Mouse (Mus musculus) urinary bladder, postnatal 10 days (tissue): Measurements from ENCODE around the gene Zfp213.
A peak's percentile ranks its signal among the peaks of the same experiment; 100 is the strongest.

Experiments used
- DNase-seq: peaks from one replicate; pipeline ENCODE4 v3.0.0; 2022; ENCODE audit warnings: low spot score

Zfp213 gene

DNA sequence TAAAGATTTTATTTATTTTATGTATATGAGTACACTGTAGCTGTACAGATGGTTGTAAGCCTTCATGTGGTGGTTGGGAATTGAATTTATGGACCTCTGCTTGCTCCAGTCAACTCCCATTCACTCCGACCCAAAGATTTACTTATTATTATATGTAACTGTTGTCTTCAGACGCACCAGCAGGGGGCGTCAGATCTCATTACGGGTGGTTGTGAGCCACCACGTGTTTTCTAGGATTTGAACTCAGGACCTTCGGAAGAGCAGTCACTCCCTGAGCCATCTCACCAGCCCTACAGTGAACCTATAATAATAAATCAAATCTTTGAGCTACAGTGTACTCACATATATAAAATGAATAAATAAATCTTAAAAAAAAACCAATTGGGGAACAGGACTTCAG is 8.0 kb upstream of the Zfp213 start:
- DNase-seq = no peak

GRCm38 (mm10) chr17:23571084-23571483 is 7.0 kb upstream of the Zfp213 start:
- DNase-seq = no peak

DNA sequence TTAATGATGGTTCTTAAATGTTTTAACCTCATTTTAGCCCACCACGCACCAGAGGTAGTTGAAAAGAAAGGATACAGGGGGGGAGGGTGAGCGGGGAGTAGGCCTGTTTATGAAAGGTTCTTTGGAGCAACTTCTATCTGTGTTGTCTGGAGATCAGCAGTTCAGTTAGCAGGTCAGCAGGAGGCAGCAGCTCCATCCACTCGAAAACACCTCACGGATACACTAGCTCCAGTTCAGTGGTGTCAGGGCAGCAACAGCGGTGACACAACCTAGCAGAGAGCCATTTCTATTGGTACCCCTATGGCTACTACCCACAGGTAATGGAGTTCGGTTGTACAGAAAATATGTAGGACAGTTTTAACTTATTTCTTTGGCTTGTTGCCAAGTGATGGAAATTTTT is 6.0 kb upstream of the Zfp213 start:
- no peak for DNase-seq

DNA sequence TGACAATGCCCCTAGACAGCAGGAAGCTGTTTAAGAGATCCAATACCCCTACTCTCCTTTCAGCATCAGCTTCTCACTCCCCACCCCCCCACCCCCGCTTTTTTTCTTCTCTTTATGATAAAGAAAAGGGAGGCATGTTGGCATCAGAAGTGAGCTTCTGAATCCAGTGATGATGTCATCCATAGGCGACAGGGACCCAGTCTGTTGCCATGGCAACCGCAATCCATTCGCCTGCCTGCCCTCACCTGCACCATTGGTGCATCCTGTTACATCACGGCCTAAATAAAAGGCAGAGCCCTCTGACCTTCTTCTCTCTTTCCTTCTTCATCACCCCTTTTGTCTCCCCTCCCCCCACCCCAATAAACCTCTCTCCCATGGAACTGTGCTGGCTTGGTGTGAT is 4.3 kb upstream of the Zfp213 start:
- no peak for DNase-seq

GRCm38 (mm10) chr17:23566787-23567186 is 2.7 kb upstream of the Zfp213 start:
- DNase-seq = no peak

DNA sequence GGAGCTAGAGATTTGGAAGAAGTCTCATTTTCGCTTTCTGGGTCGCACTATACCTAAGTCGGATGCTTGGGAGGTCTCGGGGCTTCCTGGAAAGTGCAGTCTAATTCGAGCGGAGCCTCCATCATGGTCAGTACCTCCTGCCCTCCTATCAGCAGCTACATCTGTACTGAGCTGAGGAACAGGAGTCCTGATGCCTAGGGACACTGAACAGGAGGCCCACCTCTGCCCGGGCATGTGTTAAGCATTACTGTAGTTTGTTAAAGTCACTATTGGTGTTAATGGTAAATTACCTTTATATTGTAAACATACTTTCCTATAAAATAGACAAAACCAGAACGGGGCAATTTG is 304 bp upstream of the Zfp213 start:
- no peak for DNase-seq

DNA sequence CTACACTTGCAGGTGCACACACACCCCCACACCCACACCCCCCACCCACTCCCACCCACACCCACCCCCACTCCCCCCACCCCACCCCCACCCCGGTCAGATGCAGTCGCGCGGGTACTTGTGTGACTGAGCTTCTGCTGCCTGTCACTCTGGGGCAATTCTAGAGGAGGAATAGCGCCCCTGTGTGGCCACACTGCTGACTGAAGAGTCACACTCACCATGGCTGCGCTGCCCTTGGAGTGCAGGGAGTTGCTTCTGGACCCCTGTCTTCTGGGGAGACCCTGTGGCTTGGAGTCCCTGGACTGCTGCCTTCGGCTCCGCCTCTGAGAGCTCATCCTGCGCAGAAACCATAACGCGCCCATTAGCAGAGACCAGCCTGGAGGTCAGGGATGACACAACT is 4.3 kb downstream of the Zfp213 start:
- DNase-seq = no peak

DNA sequence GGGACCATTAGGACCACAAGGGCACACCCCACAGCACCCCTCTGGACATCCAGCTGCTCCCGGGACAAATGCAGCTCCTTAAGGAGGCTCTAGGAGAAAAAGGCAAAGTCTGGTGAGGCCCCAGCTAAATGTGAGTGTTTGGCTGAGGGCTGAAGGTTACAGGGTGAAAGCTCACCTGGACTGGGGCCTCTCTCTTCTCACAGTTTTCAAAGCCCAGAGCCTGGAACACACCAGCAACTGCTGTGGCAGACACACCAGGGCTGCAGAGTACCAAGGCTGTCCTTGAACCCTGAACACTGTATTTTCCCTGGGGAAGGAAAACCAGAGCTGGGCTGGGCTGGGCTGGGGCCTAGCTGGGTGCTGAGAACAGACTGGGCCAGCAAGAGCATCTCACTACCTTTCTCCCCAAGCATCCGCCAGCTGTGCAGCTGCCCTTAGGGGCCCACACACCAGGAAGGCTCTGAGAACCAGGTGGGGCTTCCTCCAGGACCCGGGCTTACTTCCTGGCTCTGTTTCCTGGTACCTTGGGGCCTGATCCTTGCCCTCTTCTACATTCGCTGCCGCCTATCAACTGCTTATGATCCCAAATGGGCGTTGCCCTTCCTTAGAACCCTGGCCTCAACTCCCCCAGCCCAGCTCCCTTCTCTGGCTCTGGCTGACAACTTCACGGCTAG is 8.7 kb downstream of the Zfp213 start:
- DNase-seq = no peak

GRCm38 (mm10) chr17:23554321-23554720 is 9.7 kb downstream of the Zfp213 start:
- DNase-seq = no peak

DNA sequence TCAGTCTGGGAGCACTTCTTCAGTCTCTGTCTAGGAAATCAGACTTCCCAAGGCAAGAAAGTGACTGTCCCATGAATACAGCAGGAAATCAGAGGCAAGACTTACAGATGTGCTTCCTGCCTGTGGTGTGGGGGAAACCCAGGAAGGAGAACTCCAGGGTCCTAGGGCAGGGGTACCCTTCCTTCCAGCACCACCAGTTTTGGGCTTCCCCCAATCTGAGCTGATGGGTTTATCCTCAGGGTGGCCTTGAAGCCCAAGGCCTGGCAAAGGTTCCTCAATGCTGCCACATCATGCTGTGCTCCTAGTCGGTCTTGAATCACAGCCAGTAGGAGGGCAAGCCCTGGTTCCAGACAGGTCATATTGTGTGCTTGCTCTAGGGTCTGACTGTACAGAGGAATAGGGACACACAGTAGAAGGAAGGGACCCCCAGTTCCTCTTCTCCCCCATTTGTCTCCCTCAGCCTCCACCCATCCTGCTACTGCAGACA is 10.4 kb downstream of the Zfp213 start:
- DNase-seq = no peak

DNA sequence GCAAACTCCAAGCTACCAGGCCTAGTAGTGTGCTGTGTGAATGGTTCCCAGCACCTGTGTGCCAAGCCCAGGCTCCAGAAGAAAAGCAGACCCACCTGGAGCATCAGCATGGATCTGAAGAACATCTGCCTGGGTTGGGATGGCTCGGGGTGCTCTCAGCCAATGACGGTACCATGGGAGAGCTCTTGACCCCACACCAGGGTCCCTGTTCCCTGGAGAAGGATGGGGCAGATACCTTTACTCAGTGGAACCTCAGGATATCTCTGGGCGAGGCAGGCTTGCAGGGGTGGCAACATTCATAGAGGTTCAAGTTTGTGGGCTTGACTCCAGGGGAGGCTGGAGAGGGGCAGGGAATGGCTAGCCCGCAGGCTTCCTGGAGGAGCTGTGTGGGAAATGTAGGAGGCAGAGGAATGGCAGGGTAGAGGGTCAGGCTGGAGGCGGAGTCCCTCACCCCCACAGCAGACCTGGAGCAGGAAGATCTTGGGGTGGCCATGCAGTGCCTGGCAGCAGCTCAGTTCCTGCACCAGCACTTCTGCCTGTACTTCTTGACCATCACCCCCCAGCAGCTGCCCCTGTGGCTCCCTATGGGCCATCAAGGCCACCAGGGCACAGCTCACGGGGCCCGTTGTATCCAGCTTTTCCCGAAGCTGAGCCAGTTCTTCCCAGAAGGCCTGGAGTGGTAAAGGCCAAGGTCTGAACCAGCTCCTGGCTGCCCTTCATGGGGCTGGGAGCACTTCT is 11.0 kb downstream of the Zfp213 start:
- DNase-seq = no peak

DNA sequence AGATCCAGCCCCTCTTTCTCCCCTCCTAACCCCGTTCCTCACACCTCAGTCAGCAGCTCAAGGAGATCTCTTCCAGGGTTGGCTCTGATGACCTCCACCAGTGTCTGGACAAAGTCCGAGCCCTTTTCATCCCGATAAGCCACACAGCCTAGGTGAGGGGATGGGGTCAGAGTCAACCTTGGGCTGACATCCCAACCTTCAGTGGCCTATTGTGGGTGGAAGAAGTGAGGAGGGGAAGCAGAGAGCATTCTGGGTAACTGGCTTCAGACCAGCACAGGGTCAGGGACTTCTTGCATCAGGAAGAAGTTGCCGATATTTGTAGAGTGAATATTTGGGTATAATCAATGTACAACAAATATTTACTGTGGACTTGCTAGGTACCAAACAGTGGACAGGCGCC is 12.1 kb downstream of the Zfp213 start:
- DNase-seq = no peak

DNA sequence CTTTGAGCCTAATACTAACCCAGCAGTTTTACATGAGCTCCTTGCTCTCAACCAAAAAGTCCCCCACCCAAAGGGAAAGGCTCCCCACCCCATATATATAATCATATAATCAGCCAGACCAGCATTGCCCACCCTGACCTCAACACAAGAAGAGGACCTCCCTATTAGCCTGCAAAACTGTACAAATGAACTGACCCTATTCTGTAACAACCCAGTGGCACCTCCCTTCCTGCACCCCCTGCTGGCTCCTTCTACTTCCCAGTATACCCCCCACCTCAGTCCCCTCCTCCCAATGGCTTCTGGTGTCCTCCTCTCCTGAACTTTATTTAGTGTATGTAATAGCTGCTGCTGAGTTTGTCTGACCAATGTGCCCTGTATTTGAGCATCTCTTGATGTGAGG is 12.6 kb downstream of the Zfp213 start:
- DNase-seq = no peak

- no peak for DNase-seq
These were observed 13.2 kb downstream of the Zfp213 start for GRCm38 (mm10) chr17:23550856-23551255.

DNA sequence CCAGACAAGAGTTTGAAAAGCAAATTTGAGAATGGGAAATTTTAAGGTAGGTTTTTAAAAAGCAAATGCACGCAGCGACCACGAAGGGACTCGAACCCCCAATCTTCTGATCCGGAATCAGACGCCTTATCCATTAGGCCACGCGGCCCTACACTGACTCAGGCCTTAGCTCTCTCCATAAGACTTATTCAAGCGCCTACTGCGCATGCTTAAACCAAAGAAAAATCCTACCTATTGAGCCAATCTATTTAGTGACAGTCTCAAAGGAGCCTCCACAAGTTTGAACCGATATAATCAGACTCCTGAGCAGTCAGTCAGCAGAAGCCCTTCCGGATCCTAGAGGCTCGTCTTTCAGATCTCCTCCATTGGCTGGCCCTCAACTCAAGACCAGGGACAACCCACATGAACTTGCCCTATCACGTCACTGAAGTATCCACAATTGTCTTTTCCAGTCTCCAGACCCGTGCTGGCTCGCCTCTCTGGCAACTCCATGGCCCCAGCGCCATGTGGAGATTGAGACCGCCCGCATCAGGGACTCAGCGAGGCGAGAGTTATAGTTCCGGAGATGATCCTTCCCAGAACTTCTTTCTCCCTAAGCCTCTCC is 13.7 kb downstream of the Zfp213 start:
- DNase-seq = peak; percentile 69

DNA sequence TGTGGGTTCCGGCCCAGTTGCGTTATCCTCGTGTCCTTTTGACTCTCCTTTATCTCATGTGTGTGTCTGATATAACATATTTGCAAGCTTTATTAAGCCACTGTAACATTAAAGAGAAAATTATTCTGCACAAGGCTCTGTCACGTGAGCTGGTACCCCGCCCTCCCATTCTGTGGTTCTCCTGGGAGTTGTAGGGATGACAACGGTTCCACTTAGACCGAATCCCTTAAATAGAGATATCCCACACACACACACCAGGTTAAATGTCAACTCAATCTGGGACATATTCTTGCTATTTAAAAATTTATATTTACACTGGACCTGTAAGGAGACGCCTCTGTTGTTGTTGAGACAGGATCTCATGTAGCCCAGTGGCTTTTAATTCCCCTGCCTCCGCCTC is 14.6 kb downstream of the Zfp213 start:
- DNase-seq = no peak

DNA sequence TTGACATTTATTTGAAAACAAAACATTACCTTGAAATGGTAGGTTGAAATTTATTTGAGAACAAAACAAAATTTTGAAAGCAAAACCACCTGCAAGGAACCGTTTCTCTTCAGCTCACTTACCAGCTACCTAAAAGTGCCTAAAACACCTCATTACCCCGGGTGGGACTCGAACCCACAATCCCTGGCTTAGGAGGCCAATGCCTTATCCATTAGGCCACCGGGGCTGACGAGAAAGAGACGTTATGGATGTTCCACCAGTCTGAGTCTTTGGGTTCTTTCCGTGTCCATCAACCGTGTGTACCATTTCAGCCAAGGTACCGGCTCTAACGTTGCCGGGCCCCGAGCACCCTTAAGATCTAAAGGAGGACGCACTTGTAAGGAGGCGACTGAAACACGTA is 15.4 kb downstream of the Zfp213 start:
- DNase-seq = no peak

GRCm38 (mm10) chr17:23547681-23548443 is 16.2 kb downstream of the Zfp213 start:
- DNase-seq = no peak

- DNase-seq = no peak
These were observed 17.1 kb downstream of the Zfp213 start for GRCm38 (mm10) chr17:23546702-23547505.

GRCm38 (mm10) chr17:23546333-23546701 is 17.7 kb downstream of the Zfp213 start:
- no peak for DNase-seq

DNA sequence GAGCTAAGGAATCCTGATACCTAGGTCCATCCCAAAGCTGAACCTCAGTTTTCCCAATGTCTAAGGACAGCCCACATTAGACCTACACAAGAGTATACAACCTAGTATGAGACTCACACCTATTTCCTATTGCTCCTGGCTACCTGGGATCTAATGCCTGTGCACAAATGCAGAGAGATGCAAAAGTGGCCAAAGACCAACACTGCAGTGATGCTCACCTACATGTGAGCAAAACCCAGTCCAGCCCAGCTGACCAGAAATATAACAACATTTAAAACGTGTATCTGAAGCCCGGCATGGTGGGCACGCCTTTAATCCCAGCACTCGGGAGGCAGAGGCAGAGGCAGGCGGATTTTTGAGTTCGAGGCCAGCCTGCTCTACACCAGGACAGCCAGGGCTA is 18.2 kb downstream of the Zfp213 start:
- DNase-seq = no peak

DNA sequence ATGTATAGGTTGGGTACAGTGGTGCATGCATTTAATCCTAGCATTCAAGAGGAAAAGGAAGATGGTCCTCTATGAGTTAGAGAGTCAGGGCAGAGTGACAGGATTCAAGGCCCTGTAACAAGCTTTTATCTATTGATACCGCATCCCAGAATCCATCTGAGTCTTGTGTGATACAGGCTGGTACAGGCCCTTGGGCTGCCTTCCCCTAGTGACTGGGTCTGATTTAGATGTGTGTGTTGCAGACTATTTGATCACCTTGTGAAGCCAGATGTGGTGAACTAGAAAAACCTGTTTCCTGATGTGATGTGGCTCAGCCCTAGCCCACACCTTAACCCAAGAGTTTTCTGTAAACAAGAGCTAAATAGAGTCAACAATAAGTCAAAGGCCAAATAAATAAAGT is 19.3 kb downstream of the Zfp213 start:
- DNase-seq = no peak
